Mouse (Mus musculus) forebrain, embryonic 12.5 days (tissue): ENCODE results near the gene BC049715. TPM values are rescaled to one million over a fixed set of nuclear protein-coding genes. Genes with fewer than 3 reads are reported as not detected.

Source experiments
- ATAC-seq: fragments of 200-750 bp; cut with Nextera tagmentation; 2 replicates; pipeline ENCODE4 v1.8.0; 2017; ENCODE audit warnings: moderate TSS enrichment; ENCODE audit not compliant: low FRiP score
- H3K27ac ChIP-seq: fragments of 300-500 bp; sonication (generic); 2 replicates; pipeline ENCODE4 v1.5.1; 2016; ENCODE audit warnings: mild to moderate bottlenecking
- H3K27me3 ChIP-seq: fragments of 300-500 bp; sonication (generic); 2 replicates; pipeline ENCODE4 v1.6.1; 2016; ENCODE audit warnings: mild to moderate bottlenecking
- H3K36me3 ChIP-seq: fragments of 300-500 bp; sonication (generic); replicated peaks from 2 replicates; pipeline ENCODE4 v1.6.1; 2016; ENCODE audit warnings: mild to moderate bottlenecking
- H3K4me1 ChIP-seq: fragments of 300-500 bp; sonication (generic); 2 replicates; pipeline ENCODE4 v1.6.1; 2016
- H3K4me2 ChIP-seq: fragments of 300-500 bp; sonication (generic); 2 replicates; pipeline ENCODE4 v1.6.1; 2016; ENCODE audit warnings: mild to moderate bottlenecking, moderate library complexity
- H3K4me3 ChIP-seq: fragments of 300-500 bp; sonication (generic); replicated peaks from 2 replicates; pipeline ENCODE4 v1.5.1; 2016; ENCODE audit warnings: mild to moderate bottlenecking
- H3K9ac ChIP-seq: fragments of 300-500 bp; sonication (generic); 2 replicates; pipeline ENCODE4 v1.6.1; 2016; ENCODE audit warnings: mild to moderate bottlenecking
- H3K9me3 ChIP-seq: fragments of 300-500 bp; sonication (generic); 2 replicates; pipeline ENCODE4 v1.6.1; 2016
- WGBS: fragments of 180-500 bp; shearing (Covaris S2); methylation state at CpG from one replicate; pipeline ENCODE4 v1.1.7; 2016; 5-methylcytosine and 5-hydroxymethylcytosine counted together
- polyA plus RNA-seq: library from polyadenylated mRNA; unstranded; fragments of >200 nt; fragmentation: Nextera tagmentation; extraction: Ambion mirVana; gene quantifications from 2 replicates; pipeline ENCODE4 v1.2.1, GENCODE M21; 2016

Gene BC049715
- polyA plus RNA-seq, 1 experiment from 2014 or later = 1.9 TPM

- peaks cover 13% of the 10 kb centered on the region for H3K4me1 ChIP-seq
- ATAC-seq = no peak
Measured at GRCm38 (mm10) chr6:136801274-136801673, 26.2 kb upstream of the BC049715 start.

GRCm38 (mm10) chr6:136803093-136803738 lies 24.2 kb upstream of the BC049715 start:
- no peaks in the 10 kb centered on the region for H3K27me3 ChIP-seq
- H3K36me3 ChIP-seq = no peaks in the 10 kb centered on the region
- peaks cover 19% of the 10 kb centered on the region for H3K4me1 ChIP-seq
- H3K9ac ChIP-seq = peak overlapping the region; percentile 92
- peak overlapping the region; percentile 100 for H3K27ac ChIP-seq
- no peaks in the 10 kb centered on the region for H3K9me3 ChIP-seq
- peak; percentile 1 for ATAC-seq
- H3K4me3 ChIP-seq = peak overlapping the region; percentile 66
- H3K4me2 ChIP-seq = peak overlapping the region; percentile 77
- 25% methylated on average over 12 of the region's 12 CpGs for WGBS

More at GRCm38 (mm10) chr6:136801274-136801673, 26.2 kb upstream of the BC049715 start:
- Histone ChIP-seq H3K27ac (no peak overlapping the region), H3K9me3 (no peaks in the 10 kb centered on the region), H3K4me2 (no peak overlapping the region), H3K4me3 (no peak overlapping the region), H3K27me3 (no peaks in the 10 kb centered on the region), H3K9ac (no peak overlapping the region), H3K36me3 (no peaks in the 10 kb centered on the region)
- WGBS = 81% methylated on average over 6 of the region's 6 CpGs

GRCm38 (mm10) chr6:136803739-136804633 lies 23.4 kb upstream of the BC049715 start, which contains the start of gene Hist4h4:
Gene Hist4h4, minus strand, starts transcription at chr6:136804415.
- under 1% methylated on average over 50 of the region's 50 CpGs for WGBS
- peak within 1 kb of the TSS; percentile 92 for H3K9ac ChIP-seq
- ATAC-seq = peak; percentile 79
- H3K27me3 ChIP-seq = no peaks in the 10 kb centered on the region
- H3K27ac ChIP-seq = peak within 1 kb of the TSS; percentile 100
- H3K4me1 ChIP-seq = peaks cover 22% of the 10 kb centered on the region
- H3K36me3 ChIP-seq = no peaks in the 10 kb centered on the region
- no peaks in the 10 kb centered on the region for H3K9me3 ChIP-seq
- peak within 1 kb of the TSS; percentile 77 for H3K4me2 ChIP-seq
- H3K4me3 ChIP-seq = peak within 1 kb of the TSS; percentile 66

GRCm38 (mm10) chr6:136804705-136805408 lies 22.6 kb upstream of the BC049715 start:
- H3K4me3 ChIP-seq = peak overlapping the region; percentile 66
- no peak for ATAC-seq
- peak overlapping the region; percentile 48 for H3K9ac ChIP-seq
- H3K27ac ChIP-seq = peak overlapping the region; percentile 100
- peak overlapping the region; percentile 77 for H3K4me2 ChIP-seq
- peaks cover 31% of the 10 kb centered on the region for H3K4me1 ChIP-seq
- H3K36me3 ChIP-seq = no peaks in the 10 kb centered on the region
- no peaks in the 10 kb centered on the region for H3K27me3 ChIP-seq
- no peaks in the 10 kb centered on the region for H3K9me3 ChIP-seq
- 36% methylated on average over 9 of the region's 9 CpGs for WGBS

- Histone ChIP-seq H3K27ac (no peak overlapping the region), H3K4me1 (peaks cover 34% of the 10 kb centered on the region), H3K4me2 (no peak overlapping the region), H3K9me3 (no peaks in the 10 kb centered on the region), H3K27me3 (no peaks in the 10 kb centered on the region), H3K4me3 (no peak overlapping the region), H3K9ac (no peak overlapping the region), H3K36me3 (no peaks in the 10 kb centered on the region)
- WGBS = 91% methylated on average over 1 of the region's 1 CpGs
- no peak for ATAC-seq
Measured at GRCm38 (mm10) chr6:136805409-136805775, 22.0 kb upstream of the BC049715 start.

- no peak overlapping the region for H3K4me2 ChIP-seq
- peaks cover 34% of the 10 kb centered on the region for H3K4me1 ChIP-seq
- no peak overlapping the region for H3K4me3 ChIP-seq
- WGBS = 71% methylated on average over 5 of the region's 5 CpGs
- peaks cover 1% of the 10 kb centered on the region for H3K36me3 ChIP-seq
- no peak overlapping the region for H3K27ac ChIP-seq
- H3K9ac ChIP-seq = no peak overlapping the region
- no peak for ATAC-seq
- no peaks in the 10 kb centered on the region for H3K9me3 ChIP-seq
- H3K27me3 ChIP-seq = no peaks in the 10 kb centered on the region
Measured at GRCm38 (mm10) chr6:136806819-136807218, 20.6 kb upstream of the BC049715 start.

- Histone ChIP-seq H3K27me3 (no peaks in the 10 kb centered on the region), H3K4me1 (peaks cover 34% of the 10 kb centered on the region), H3K9me3 (no peaks in the 10 kb centered on the region), H3K36me3 (peaks cover 8% of the 10 kb centered on the region), H3K9ac (peak overlapping the region; percentile 21; the same call in 1 of the 2 replicates), H3K27ac (peak overlapping the region; percentile 75), H3K4me3 (peak overlapping the region; percentile 88), H3K4me2 (peak overlapping the region; percentile 94)
- 31% methylated on average over 18 of the region's 18 CpGs for WGBS
- ATAC-seq = no peak
Measured at GRCm38 (mm10) chr6:136807395-136808013, 19.9 kb upstream of the BC049715 start.

- Histone ChIP-seq H3K9me3 (no peaks in the 10 kb centered on the region), H3K9ac (peak within 1 kb of the TSS; percentile 77), H3K4me1 (peaks cover 31% of the 10 kb centered on the region), H3K4me2 (peak within 1 kb of the TSS; percentile 94), H3K27me3 (no peaks in the 10 kb centered on the region), H3K4me3 (peak within 1 kb of the TSS; percentile 88), H3K27ac (peak within 1 kb of the TSS; percentile 75), H3K36me3 (peaks cover 13% of the 10 kb centered on the region)
- ATAC-seq = peak; percentile 90
- under 1% methylated on average over 34 of the region's 34 CpGs for WGBS
Measured at GRCm38 (mm10) chr6:136808014-136808417, 19.4 kb upstream of the BC049715 start, which contains the start of gene H2afj. Gene H2afj, plus strand, starts transcription at chr6:136808244.

GRCm38 (mm10) chr6:136808631-136809046 lies 18.8 kb upstream of the BC049715 start:
- Histone ChIP-seq H3K36me3 (peaks cover 18% of the 10 kb centered on the region), H3K4me1 (peaks cover 26% of the 10 kb centered on the region), H3K27me3 (no peaks in the 10 kb centered on the region), H3K9me3 (no peaks in the 10 kb centered on the region), H3K9ac (peak overlapping the region; percentile 77), H3K4me3 (peak overlapping the region; percentile 88), H3K4me2 (peak overlapping the region; percentile 94), H3K27ac (peak overlapping the region; percentile 75; the same call in 1 of the 2 replicates)
- peak; percentile 2; the same call in 1 of the 2 replicates for ATAC-seq
- under 1% methylated on average over 28 of the region's 28 CpGs for WGBS

GRCm38 (mm10) chr6:136809077-136809476 lies 18.3 kb upstream of the BC049715 start:
- H3K4me3 ChIP-seq = peak overlapping the region; percentile 88
- no peak overlapping the region for H3K27ac ChIP-seq
- WGBS = 46% methylated on average over 14 of the region's 14 CpGs

GRCm38 (mm10) chr6:136809673-136810072 lies 17.8 kb upstream of the BC049715 start:
- H3K4me1 ChIP-seq = peaks cover 26% of the 10 kb centered on the region
- no peak for ATAC-seq
- peaks cover 28% of the 10 kb centered on the region for H3K36me3 ChIP-seq
- H3K4me2 ChIP-seq = peak overlapping the region; percentile 94
- H3K9ac ChIP-seq = no peak overlapping the region
- no peak overlapping the region for H3K27ac ChIP-seq
- H3K27me3 ChIP-seq = no peaks in the 10 kb centered on the region
- H3K4me3 ChIP-seq = no peak overlapping the region
- WGBS = 83% methylated on average over 13 of the region's 13 CpGs
- H3K9me3 ChIP-seq = no peaks in the 10 kb centered on the region

More at GRCm38 (mm10) chr6:136809077-136809476, 18.3 kb upstream of the BC049715 start:
- peak overlapping the region; percentile 94 for H3K4me2 ChIP-seq
- peaks cover 26% of the 10 kb centered on the region for H3K4me1 ChIP-seq
- H3K27me3 ChIP-seq = no peaks in the 10 kb centered on the region
- H3K9me3 ChIP-seq = no peaks in the 10 kb centered on the region
- H3K36me3 ChIP-seq = peaks cover 23% of the 10 kb centered on the region
- ATAC-seq = no peak
- peak overlapping the region; percentile 77 for H3K9ac ChIP-seq
